Mouse (Mus musculus): ENCODE measurements around the gene Taf1b. TPM values are rescaled to one million over a fixed set of nuclear protein-coding genes. Genes with fewer than 3 reads are reported as not detected.

The Taf1b gene
- polyA plus RNA-seq, 1 experiment from 2014 or later, result 39.4 TPM

DNA sequence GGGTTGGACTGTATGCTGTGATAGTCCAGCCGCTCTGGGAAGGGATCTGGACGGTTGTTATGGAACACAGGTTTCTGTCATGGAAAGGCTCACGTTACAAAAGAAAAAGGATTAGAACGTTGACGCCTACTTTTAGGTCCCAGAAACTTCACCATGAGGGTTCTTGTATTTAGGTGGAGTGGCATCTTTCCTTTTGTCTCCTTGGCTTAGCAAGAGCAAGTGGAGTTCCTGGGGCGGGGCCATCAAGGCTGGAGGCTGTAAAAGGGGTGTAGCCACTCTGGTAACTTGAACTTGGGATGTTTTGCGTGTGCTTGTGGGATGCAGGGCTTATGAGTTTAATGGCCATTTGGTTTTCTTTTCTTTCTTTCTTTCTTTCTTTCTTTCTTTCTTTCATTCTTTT lies 92.2 kb downstream of the Taf1b start:
- no peaks in the 10 kb centered on the region for H3K9me3 ChIP-seq (ENCODE audit: control insufficient read depth, low read length)
- H3K4me3 ChIP-seq (replicated peaks; ENCODE audit: low read length), result no peak overlapping the region
- no peaks in the 10 kb centered on the region for H3K27me3 ChIP-seq (ENCODE audit: control insufficient read depth, insufficient read depth, low read length)
- no peak overlapping the region for H3K9ac ChIP-seq
- no peak overlapping the region for H3K4me2 ChIP-seq (replicated peaks)
- DNase-seq (ENCODE audit: low spot score) (no peak), ATAC-seq (ENCODE audit: low FRiP score) (no peak)
- no peaks in the 10 kb centered on the region for H3K36me3 ChIP-seq (replicated peaks; ENCODE audit: control insufficient read depth, insufficient read depth)
- no peak overlapping the region for H3K27ac ChIP-seq
- WGBS, result 83% methylated on average over 7 of the region's 7 CpGs
- 0 out of 2 replicates have a peak, but pooled peaks cover 3% of the 10 kb centered on the region for H3K4me1 ChIP-seq (replicated peaks; ENCODE audit: control insufficient read depth, insufficient read depth, low read length)

DNA sequence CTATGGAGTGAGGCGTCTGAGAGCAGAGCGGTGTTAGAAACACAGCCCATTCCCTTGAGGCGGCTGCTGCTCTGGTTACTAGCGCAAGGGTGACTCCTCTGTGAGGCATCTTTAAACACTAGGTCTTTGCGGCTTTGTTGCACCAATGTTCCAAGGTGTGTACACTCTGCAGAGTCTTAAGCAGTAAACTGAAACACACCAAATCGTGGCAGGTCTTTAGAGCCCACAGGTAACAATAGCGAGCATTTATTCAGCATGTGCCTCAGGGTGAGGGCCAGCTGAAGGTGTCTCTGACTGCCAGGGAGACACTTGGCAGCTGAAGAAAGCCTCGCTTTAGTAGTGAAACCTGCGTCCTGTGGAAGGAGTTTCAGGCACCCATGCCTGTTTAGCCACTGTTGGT lies 93.9 kb downstream of the Taf1b start:
- no peak for ATAC-seq (ENCODE audit: low FRiP score)
- no peak for DNase-seq (ENCODE audit: low spot score)
- 84% methylated on average over 9 of the region's 9 CpGs for WGBS
- Histone ChIP-seq H3K4me3 (replicated peaks; ENCODE audit: low read length) (no peak overlapping the region), H3K9me3 (ENCODE audit: control insufficient read depth, low read length) (no peaks in the 10 kb centered on the region), H3K36me3 (replicated peaks; ENCODE audit: control insufficient read depth, insufficient read depth) (no peaks in the 10 kb centered on the region), H3K27me3 (ENCODE audit: control insufficient read depth, insufficient read depth, low read length) (no peaks in the 10 kb centered on the region), H3K4me1 (replicated peaks; ENCODE audit: control insufficient read depth, insufficient read depth, low read length) (0 out of 2 replicates have a peak, but pooled peaks cover 3% of the 10 kb centered on the region), H3K27ac (no peak overlapping the region), H3K4me2 (replicated peaks) (no peak overlapping the region), H3K9ac (no peak overlapping the region)

DNA sequence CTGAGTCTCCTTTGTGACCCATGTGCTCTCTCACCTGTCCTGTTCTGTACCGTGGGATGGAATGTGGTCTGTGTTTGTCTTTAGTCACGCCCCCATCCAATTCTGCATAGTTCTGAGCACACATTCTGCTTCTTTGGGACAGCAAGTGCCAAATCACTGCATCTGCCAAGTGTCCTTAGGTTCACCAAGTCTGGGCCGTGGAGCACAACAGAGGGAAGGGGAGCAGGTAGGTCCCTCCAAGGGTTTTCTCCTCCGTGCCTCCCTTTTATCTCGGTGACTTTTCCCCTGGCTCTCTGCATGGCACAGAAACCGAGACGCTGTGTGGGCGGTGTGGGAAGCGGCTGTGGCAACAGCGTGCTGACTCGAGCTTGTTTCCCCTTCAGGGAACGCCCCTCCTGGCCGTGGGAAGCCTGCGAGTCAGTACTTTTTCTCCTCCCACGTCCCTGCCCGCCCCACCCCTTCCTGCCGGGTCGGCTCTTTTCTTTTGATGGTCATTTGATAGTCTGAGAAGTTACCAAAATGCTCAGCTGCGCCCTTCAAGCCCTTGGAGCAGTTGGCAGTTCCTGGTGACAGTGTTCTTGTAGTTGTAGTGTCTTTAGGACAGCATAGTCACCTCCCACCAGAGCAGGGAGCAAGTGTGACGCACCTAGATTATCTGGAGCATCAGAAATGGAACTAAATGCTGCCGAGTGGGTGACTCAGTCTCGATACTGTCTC lies 95.0 kb downstream of the Taf1b start:
- ATAC-seq (ENCODE audit: low FRiP score) (no peak), DNase-seq (ENCODE audit: low spot score) (no peak)
- peak overlapping the region; percentile 2; the same call in 1 of the 2 replicates for H3K9ac ChIP-seq

DNA sequence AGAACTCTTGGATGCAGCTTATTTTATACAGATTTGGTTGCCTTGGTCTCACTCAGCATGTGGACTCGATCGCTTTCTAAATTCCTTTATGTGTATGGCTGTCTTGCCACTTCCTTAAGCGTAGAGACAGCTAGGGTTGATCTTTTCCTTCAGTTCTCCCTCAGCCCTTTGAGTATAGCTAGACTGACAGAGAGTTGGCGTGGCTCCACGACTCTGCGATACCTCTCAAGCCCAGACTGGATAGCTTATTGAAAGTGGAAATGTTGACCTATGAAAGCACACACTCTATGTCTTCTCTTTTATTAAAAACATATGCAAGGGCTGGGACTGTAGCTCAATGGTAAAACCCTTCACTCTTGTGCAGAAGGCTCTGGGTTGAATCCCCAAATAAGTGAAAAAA lies 99.2 kb downstream of the Taf1b start:
- 85% methylated on average over 6 of the region's 6 CpGs for WGBS
- Histone ChIP-seq H3K9ac (no peak overlapping the region), H3K4me2 (replicated peaks) (no peak overlapping the region), H3K4me1 (replicated peaks; ENCODE audit: control insufficient read depth, insufficient read depth, low read length) (0 out of 2 replicates have a peak, but pooled peaks cover 3% of the 10 kb centered on the region), H3K9me3 (ENCODE audit: control insufficient read depth, low read length) (no peaks in the 10 kb centered on the region), H3K36me3 (replicated peaks; ENCODE audit: control insufficient read depth, insufficient read depth) (no peaks in the 10 kb centered on the region), H3K27ac (no peak overlapping the region), H3K4me3 (replicated peaks; ENCODE audit: low read length) (no peak overlapping the region), H3K27me3 (ENCODE audit: control insufficient read depth, insufficient read depth, low read length) (no peaks in the 10 kb centered on the region)
- ATAC-seq (ENCODE audit: low FRiP score) (no peak), DNase-seq (ENCODE audit: low spot score) (no peak)

More for the DNA sequence above, 95.0 kb downstream of the Taf1b start:
- Histone ChIP-seq H3K27me3 (ENCODE audit: control insufficient read depth, insufficient read depth, low read length) (no peaks in the 10 kb centered on the region), H3K36me3 (replicated peaks; ENCODE audit: control insufficient read depth, insufficient read depth) (no peaks in the 10 kb centered on the region), H3K27ac (no peak overlapping the region), H3K9me3 (ENCODE audit: control insufficient read depth, low read length) (no peaks in the 10 kb centered on the region), H3K4me3 (replicated peaks; ENCODE audit: low read length) (no peak overlapping the region), H3K4me1 (replicated peaks; ENCODE audit: control insufficient read depth, insufficient read depth, low read length) (0 out of 2 replicates have a peak, but pooled peaks cover 3% of the 10 kb centered on the region), H3K4me2 (replicated peaks) (peak overlapping the region; percentile 32)
- WGBS, result 13% methylated on average over 22 of the region's 22 CpGs

DNA sequence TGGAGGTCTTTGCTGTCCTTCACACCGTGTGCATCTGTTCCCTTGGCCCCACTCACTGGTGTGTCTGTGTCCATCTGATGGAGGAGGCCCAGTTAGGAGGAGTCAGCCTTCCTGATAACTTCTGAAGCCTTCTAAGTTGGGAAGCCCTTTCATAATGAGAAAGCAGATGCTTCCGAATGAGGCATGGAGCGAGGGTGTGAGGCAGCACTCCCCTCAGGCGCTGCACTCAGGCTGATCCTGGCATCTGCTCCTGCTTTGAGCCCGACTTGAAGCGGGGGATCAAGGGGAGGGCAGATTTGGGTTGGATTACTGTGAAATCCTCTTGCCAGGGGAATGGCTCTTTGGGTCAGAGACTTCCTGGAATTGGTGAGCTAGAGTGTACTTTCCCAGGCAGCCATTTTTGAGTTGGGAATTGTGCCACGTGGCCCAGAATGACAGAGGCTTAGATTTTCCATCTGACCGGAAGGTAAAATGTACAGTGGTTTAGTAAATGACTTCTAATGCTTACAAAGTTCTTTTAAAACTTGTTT lies 101.3 kb downstream of the Taf1b start:
- no peaks in the 10 kb centered on the region for H3K9me3 ChIP-seq (ENCODE audit: control insufficient read depth, low read length)
- ATAC-seq (ENCODE audit: low FRiP score), result no peak
- no peaks in the 10 kb centered on the region for H3K27me3 ChIP-seq (ENCODE audit: control insufficient read depth, insufficient read depth, low read length)
- no peak overlapping the region for H3K9ac ChIP-seq
- no peaks in the 10 kb centered on the region for H3K4me1 ChIP-seq (replicated peaks; ENCODE audit: control insufficient read depth, insufficient read depth, low read length)
- no peaks in the 10 kb centered on the region for H3K36me3 ChIP-seq (replicated peaks; ENCODE audit: control insufficient read depth, insufficient read depth)
- no peak overlapping the region for H3K4me3 ChIP-seq (replicated peaks; ENCODE audit: low read length)
- 71% methylated on average over 8 of the region's 8 CpGs for WGBS
- DNase-seq (ENCODE audit: low spot score), result no peak
- H3K4me2 ChIP-seq (replicated peaks), result no peak overlapping the region
- H3K27ac ChIP-seq, result no peak overlapping the region

DNA sequence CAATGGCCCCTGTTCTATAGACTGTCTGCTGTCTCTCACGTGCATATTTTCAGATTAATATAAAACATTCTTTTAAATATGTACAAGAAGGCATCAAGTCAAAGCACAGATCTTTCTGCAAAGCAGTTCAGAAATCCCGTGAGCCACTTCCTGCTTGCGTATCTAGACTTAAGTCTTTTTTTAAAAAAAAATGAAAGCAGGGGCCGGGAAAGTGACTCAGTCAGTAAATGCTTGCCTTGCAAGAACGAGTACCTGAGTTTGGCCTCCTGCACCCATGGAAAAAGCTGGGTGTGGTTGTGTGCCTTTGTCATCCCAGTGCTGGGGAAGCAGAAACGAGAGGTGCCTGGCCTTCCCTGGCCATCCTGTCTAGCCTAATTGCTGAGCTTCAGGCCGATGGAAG lies 101.9 kb downstream of the Taf1b start:
- H3K9ac ChIP-seq, result no peak overlapping the region
- H3K36me3 ChIP-seq (replicated peaks; ENCODE audit: control insufficient read depth, insufficient read depth), result no peaks in the 10 kb centered on the region
- no peak overlapping the region for H3K27ac ChIP-seq
- WGBS, result 88% methylated on average over 7 of the region's 7 CpGs
- H3K4me2 ChIP-seq (replicated peaks), result no peak overlapping the region
- no peak overlapping the region for H3K4me3 ChIP-seq (replicated peaks; ENCODE audit: low read length)
- H3K27me3 ChIP-seq (ENCODE audit: control insufficient read depth, insufficient read depth, low read length), result no peaks in the 10 kb centered on the region
- no peaks in the 10 kb centered on the region for H3K9me3 ChIP-seq (ENCODE audit: control insufficient read depth, low read length)
- H3K4me1 ChIP-seq (replicated peaks; ENCODE audit: control insufficient read depth, insufficient read depth, low read length), result no peaks in the 10 kb centered on the region
- ATAC-seq (ENCODE audit: low FRiP score), result no peak
- no peak for DNase-seq (ENCODE audit: low spot score)

DNA sequence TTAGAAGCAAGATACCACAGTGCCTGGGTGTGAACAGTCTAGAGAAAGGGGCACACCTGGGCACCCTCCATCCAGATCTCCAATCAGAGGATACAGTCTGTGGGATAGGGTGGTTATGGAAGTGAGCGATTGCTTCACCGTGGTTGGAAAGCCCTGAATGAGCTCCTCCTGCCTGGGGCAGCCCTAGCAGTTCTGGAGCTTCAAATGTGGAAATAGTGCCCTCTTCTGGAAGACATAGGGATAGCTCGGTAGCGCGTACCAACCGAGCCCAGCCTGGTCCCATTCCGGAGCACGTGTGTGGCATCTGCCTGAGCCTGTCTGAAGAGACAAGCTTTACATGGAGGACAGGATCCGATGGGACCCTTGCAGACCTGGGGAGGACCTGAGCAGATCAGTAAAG lies 102.6 kb downstream of the Taf1b start:
- WGBS, result 3% methylated on average over 9 of the region's 9 CpGs
- Histone ChIP-seq H3K9me3 (ENCODE audit: control insufficient read depth, low read length) (no peaks in the 10 kb centered on the region), H3K9ac (no peak overlapping the region), H3K27me3 (ENCODE audit: control insufficient read depth, insufficient read depth, low read length) (no peaks in the 10 kb centered on the region), H3K4me1 (replicated peaks; ENCODE audit: control insufficient read depth, insufficient read depth, low read length) (no peaks in the 10 kb centered on the region), H3K36me3 (replicated peaks; ENCODE audit: control insufficient read depth, insufficient read depth) (no peaks in the 10 kb centered on the region), H3K27ac (no peak overlapping the region), H3K4me3 (replicated peaks; ENCODE audit: low read length) (no peak overlapping the region), H3K4me2 (replicated peaks) (no peak overlapping the region)
- peak; percentile 80 for DNase-seq (ENCODE audit: low spot score)
- ATAC-seq (ENCODE audit: low FRiP score), result peak; percentile 79

DNA sequence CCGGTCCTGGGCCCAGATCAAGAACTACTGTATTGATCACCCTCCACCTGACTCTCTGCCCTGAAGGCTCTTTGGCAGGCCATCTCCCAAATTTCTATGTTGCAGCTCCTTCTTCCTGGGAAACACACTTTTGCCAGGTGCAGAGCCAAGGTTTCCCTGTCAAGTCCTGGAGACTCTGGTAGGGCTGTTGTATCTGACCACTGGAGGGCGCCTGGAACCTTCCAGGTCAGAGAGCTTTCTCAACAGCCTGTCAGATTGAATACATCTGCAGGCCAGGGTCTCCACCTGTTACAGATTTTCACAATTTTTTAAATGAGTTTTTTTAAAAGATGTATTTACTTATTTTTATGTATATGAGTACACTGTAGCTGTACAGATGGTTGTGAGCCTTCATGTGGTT lies 105.1 kb downstream of the Taf1b start:
- H3K9ac ChIP-seq, result no peak overlapping the region
- ATAC-seq (ENCODE audit: low FRiP score) (peak; percentile 60), DNase-seq (ENCODE audit: low spot score) (peak; percentile 79)
- H3K27me3 ChIP-seq (ENCODE audit: control insufficient read depth, insufficient read depth, low read length), result no peaks in the 10 kb centered on the region
- WGBS, result 41% methylated on average over 2 of the region's 2 CpGs
- no peaks in the 10 kb centered on the region for H3K9me3 ChIP-seq (ENCODE audit: control insufficient read depth, low read length)
- H3K4me1 ChIP-seq (replicated peaks; ENCODE audit: control insufficient read depth, insufficient read depth, low read length), result no peaks in the 10 kb centered on the region
- no peaks in the 10 kb centered on the region for H3K36me3 ChIP-seq (replicated peaks; ENCODE audit: control insufficient read depth, insufficient read depth)
- no peak overlapping the region for H3K4me2 ChIP-seq (replicated peaks)
- no peak overlapping the region for H3K27ac ChIP-seq
- H3K4me3 ChIP-seq (replicated peaks; ENCODE audit: low read length), result no peak overlapping the region

DNA sequence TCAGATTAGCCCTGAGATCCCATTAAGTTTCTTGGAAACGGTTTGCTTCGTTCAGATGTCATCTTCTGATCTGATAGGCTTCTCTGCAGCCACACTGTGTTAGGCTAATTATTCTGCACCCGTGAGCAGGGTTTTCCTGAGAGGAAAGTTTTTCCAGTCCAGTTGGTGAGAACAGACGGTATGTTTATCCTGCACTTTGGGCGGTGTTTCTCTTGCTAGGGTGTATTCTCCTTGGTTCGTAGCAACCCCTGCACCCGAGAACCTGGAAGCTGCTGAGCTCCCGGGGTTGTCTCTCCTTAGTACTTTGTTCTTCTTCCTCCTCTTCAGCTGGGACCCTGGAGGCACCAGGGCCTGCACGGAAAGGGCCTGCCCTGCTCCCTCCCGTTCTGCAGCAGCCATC lies 108.0 kb downstream of the Taf1b start:
- no peak overlapping the region for H3K4me3 ChIP-seq (replicated peaks; ENCODE audit: low read length)
- WGBS, result 63% methylated on average over 10 of the region's 10 CpGs
- no peak overlapping the region for H3K9ac ChIP-seq
- no peak overlapping the region for H3K27ac ChIP-seq
- ATAC-seq (ENCODE audit: low FRiP score) (no peak), DNase-seq (ENCODE audit: low spot score) (no peak)
- H3K4me1 ChIP-seq (replicated peaks; ENCODE audit: control insufficient read depth, insufficient read depth, low read length), result no peaks in the 10 kb centered on the region
- H3K36me3 ChIP-seq (replicated peaks; ENCODE audit: control insufficient read depth, insufficient read depth), result no peaks in the 10 kb centered on the region
- H3K9me3 ChIP-seq (ENCODE audit: control insufficient read depth, low read length), result no peaks in the 10 kb centered on the region
- H3K27me3 ChIP-seq (ENCODE audit: control insufficient read depth, insufficient read depth, low read length), result no peaks in the 10 kb centered on the region
- H3K4me2 ChIP-seq (replicated peaks), result no peak overlapping the region
